8 mouse cellular contexts compared by ENCODE assay signal in genomic region chr1:120963477-120964178, GRCm38 (mm10).
DNase-seq lines count a peak whose midpoint lies in the region; ATAC-seq lines count a peak whose summit lies in the region.

No protein-coding gene starts in this region.

- H3K9ac ChIP-seq in liver, embryonic 12.5 days = no peak overlapping the region
- H3K9ac ChIP-seq in forebrain, embryonic 12.5 days = no peak overlapping the region
- no peak overlapping the region for H3K9ac ChIP-seq in limb, embryonic 11.5 days (ENCODE audit: low read length)

- peak; percentile 4 for DNase-seq in liver
- peak; percentile 52 for DNase-seq in limb, embryonic 11.5 days (ENCODE audit: low spot score)
- DNase-seq in skeletal muscle tissue, adult 2 months (ENCODE audit: low read depth, low spot score) = peak; percentile 5
- DNase-seq in urinary bladder, postnatal 4 days (ENCODE audit: low spot score in 2 of 2) = no peak
- DNase-seq in left cerebral cortex, adult 11 months (ENCODE audit: low spot score) = no peak
- no peak for DNase-seq in left cerebral cortex, postnatal 14 days (ENCODE audit: low spot score in 2 of 2)

- WGBS in liver, embryonic 12.5 days (ENCODE audit: insufficient replicate concordance) = 30% methylated on average over 14 of the region's 14 CpGs
- WGBS in forebrain, embryonic 12.5 days = 27% methylated on average over 14 of the region's 14 CpGs
- 29% methylated on average over 14 of the region's 14 CpGs for WGBS in limb, embryonic 11.5 days

- H3K27me3 ChIP-seq in liver, embryonic 12.5 days (replicated peaks) = 0 out of 2 replicates have a peak, but pooled peaks cover 6% of the 10 kb centered on the region
- peaks cover 44% of the 10 kb centered on the region for H3K27me3 ChIP-seq in forebrain, embryonic 12.5 days
- H3K27me3 ChIP-seq in limb, embryonic 11.5 days (ENCODE audit: control insufficient read depth, insufficient read depth, low read length) = no peaks in the 10 kb centered on the region

- intact Hi-C loops in left cerebral cortex, postnatal 14 days (cut with DNase I) = no loop called here

- H3K4me1 ChIP-seq in liver, embryonic 12.5 days = no peaks in the 10 kb centered on the region
- peaks cover 7% of the 10 kb centered on the region; the same call in 1 of the 2 replicates for H3K4me1 ChIP-seq in forebrain, embryonic 12.5 days
- H3K4me1 ChIP-seq in limb, embryonic 11.5 days (ENCODE audit: control insufficient read depth, insufficient read depth, low read length) = peaks cover 4% of the 10 kb centered on the region; the same call in 1 of the 2 replicates

- no peaks in the 10 kb centered on the region for H3K36me3 ChIP-seq in liver, embryonic 12.5 days
- no peaks in the 10 kb centered on the region for H3K36me3 ChIP-seq in forebrain, embryonic 12.5 days (replicated peaks)
- H3K36me3 ChIP-seq in limb, embryonic 11.5 days (ENCODE audit: control insufficient read depth, insufficient read depth, low read length) = no peaks in the 10 kb centered on the region

- no peak for ATAC-seq in liver, embryonic 12.5 days
- ATAC-seq in forebrain, embryonic 12.5 days (ENCODE audit: low FRiP score) = 0 out of 2 replicates have a peak, but pooled peaks have one; percentile 61
- peak; percentile 65; the same call in 1 of the 2 replicates for ATAC-seq in limb, embryonic 11.5 days (ENCODE audit: insufficient number of reproducible peaks, low FRiP score, low TSS enrichment, low read depth)

- no peak overlapping the region; the same call in 1 of the 2 replicates for H3K4me2 ChIP-seq in liver, embryonic 12.5 days
- peak overlapping the region; percentile 45 for H3K4me2 ChIP-seq in forebrain, embryonic 12.5 days
- H3K4me2 ChIP-seq in limb, embryonic 11.5 days (ENCODE audit: low read depth, severe bottlenecking) = peak overlapping the region; percentile 27

- no peak overlapping the region for H3K27ac ChIP-seq in liver, embryonic 12.5 days
- no peak overlapping the region for H3K27ac ChIP-seq in forebrain, embryonic 12.5 days
- H3K27ac ChIP-seq in limb, embryonic 11.5 days (replicated peaks; ENCODE audit: low read depth, low read length) = no peak overlapping the region

- H3K9me3 ChIP-seq in liver, embryonic 12.5 days (replicated peaks) = no peaks in the 10 kb centered on the region
- H3K9me3 ChIP-seq in forebrain, embryonic 12.5 days = no peaks in the 10 kb centered on the region
- H3K9me3 ChIP-seq in limb, embryonic 11.5 days (ENCODE audit: control insufficient read depth, low read length) = no peaks in the 10 kb centered on the region

- H3K4me3 ChIP-seq in liver, embryonic 12.5 days = no peak overlapping the region
- peak overlapping the region; percentile 20; the same call in 1 of the 2 replicates for H3K4me3 ChIP-seq in forebrain, embryonic 12.5 days (replicated peaks)
- no peak overlapping the region for H3K4me3 ChIP-seq in limb, embryonic 11.5 days (ENCODE audit: low read depth, low read length)

Comparison
In these comparisons a context has a peak if more than half of its experiments do, and no peak if none do; other contexts are left out.
1. DNase-seq: peak in liver (single experiment), limb, embryonic 11.5 days (single experiment) and skeletal muscle tissue, adult 2 months (single experiment); none in urinary bladder, postnatal 4 days (0 of 2), left cerebral cortex, adult 11 months (single experiment) and left cerebral cortex, postnatal 14 days (0 of 2).